Mouse (Mus musculus) hematopoietic multipotent progenitor cell, adult 10-12 weeks (in vitro differentiated cells): Measurements from ENCODE around the gene Gabra3. TPM values are rescaled to one million over a fixed set of nuclear protein-coding genes. Genes with fewer than 3 reads are reported as not detected.

Source experiments
- polyA plus RNA-seq: library from polyadenylated mRNA; stranded (reverse); fragments of >175 nt; gene quantifications from 2 replicates; pipeline ENCODE4 v1.2.3, GENCODE M21; 2012; ENCODE audit warnings: low replicate concordance

Gene Gabra3
- polyA plus RNA-seq = not detected in 2 replicates

GRCm38 (mm10) chrX:72656230-72656898 is at the start of gene Gabra3:
Gene Gabra3, minus strand, starts transcription at chrX:72656848.

GRCm38 (mm10) chrX:72386758-72387157 is 269.9 kb downstream of the Gabra3 start, which contains the start of gene Magea10:
Gene Magea10, minus strand, starts transcription at chrX:72386858.

Other genes starting within 250 kb of the Gabra3 start
- gene Gabrq, start 168.3 kb upstream of the Gabra3 start, polyA plus RNA-seq = 0.02 TPM in 1 of 2 replicates, not detected in the other